Mouse (Mus musculus): Measurements from ENCODE around the gene Phox2a.

DNA sequence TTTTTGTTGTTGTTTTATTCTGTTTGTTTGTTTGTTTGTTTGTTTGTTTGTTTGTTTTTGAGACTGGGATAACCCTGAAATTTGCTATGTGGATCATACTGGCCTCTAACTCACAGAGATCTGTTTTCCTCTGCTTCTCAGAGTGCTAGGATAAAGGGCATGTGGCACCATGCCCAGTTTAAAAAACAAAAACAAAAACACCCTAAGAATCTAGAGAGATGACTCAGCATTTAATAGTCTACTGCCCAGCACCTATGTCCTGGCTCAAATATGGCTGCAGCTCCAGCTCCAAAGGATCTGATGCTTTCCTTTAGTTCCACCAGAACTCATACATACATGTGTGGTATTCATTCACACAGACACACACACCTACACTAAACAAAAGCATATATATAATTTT is 42.9 kb downstream of the Phox2a start:
- TF ChIP-seq EP300 (IDR thresholded peaks at IDR 0.05; ENCODE audit: low read depth) (no peak), CTCF (IDR thresholded peaks at IDR 0.05; ENCODE audit: low read depth) (no peak)
